Mouse (Mus musculus): Measurements from ENCODE around the gene Ambra1.
A peak's percentile ranks its signal among the peaks of the same experiment; 100 is the strongest.
"Not testable (repeated sequence)": the region's sequence is repeated elsewhere in the genome, so short reads cannot be mapped to it uniquely, and the experiment has no call there.

Ambra1 gene

DNA sequence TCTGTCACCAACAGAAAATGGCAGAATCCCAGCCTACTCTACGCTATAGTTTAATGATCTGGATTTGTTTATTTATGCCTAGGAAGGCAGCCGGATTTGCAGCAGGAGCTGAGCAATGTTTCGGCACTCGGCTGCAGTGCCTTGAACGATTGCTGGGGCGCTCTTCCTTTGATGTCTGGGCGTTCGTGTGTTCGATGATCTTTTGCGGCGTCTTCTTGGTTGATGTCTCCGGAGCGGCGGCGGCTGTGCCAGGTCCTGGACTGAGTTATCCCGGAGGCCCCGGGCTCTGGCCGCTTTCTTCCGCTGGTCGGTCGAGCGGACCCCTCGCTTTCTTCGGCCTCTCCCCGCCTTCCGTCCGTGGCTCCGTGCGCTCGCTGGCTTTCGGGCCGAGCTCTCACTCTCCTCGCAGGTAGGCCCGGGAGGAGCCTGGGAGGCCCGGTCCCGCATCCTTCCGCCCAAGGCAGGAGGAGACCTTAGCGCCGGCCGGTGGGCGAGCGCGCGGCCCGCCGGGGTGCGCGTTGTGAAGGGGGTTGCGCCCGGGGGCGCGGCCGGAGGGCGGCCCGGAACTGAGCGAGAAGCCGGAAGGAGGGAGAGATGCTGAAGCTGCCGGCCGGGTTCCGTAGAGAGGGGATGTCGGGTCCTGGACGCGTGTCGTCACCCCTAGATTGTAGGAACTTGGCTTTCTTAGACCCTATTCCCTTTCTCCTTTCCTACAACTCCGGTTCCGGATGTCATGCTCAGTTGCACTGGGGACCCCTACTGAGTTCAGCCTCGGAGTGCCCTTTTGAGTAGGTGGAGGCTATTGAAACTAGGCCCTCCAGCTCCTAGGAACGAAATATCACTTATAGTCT lies at the start of gene Ambra1:
TSS of gene Ambra1 (plus strand) at position 164 of the 851 bp plus-strand sequence.
- peak; percentile 89 for DNase-seq

GRCm38 (mm10) chr2:91682850-91683249 lies 47.1 kb upstream of the Ambra1 start:
- DNase-seq = peak; percentile 70

DNA sequence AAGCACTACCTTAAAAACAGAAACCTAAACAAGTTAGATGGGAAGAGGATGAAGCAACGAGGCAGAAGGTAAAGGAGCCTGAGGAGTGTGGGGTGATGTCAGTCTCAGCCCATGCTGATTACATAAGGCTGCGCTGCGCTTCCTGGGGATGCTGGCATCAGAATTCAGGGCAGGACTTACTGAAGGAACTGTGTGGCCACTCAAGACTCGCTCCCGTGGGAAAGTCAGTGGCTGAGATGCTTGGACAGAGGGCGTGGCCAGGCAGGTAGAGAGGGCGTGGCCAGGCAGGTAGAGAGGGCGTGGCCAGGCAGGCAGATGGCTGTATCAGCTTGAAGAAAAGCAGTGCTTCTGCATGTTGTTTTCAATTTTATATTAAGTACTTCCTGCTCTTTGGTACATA lies 46.0 kb upstream of the Ambra1 start:
- no peak for DNase-seq

DNA sequence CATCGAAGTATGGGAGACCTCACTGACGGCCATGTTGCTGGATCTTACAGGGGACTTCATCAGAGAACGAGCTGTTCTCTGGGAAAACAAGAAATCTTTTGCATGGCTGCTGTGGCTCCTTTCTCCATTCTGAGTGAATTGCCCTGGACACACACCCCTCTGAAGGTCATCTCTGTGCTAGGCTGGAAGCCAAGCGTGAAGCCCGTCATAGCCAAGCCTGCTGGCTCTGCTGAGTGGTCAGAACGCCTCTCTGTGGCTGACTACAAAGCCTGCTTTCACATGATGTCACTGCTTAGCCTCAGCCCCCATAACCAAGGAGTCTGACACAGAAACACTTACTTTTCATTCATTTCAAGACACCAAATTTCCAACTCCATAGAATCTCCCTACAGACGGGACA lies 40.5 kb upstream of the Ambra1 start:
- DNase-seq = no peak

GRCm38 (mm10) chr2:91695436-91696224 lies 34.3 kb upstream of the Ambra1 start:
- DNase-seq = no peak

DNA sequence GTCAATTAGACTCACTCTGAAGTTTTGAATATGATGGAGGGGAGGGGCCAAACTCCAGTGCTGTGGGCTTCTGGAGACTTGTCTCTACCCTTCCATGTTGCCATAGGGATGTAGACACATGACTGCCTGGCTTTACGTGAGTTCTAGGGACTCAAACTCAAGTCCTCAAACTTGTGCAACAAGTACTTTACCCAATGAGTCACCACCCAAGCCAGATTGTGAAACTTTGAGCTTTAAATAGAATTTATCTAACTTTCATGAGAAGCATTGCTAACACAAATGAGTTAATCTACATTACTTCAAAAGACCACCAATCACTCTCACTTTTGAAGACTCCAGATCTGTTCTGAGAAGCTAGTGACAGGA lies 33.7 kb upstream of the Ambra1 start:
- DNase-seq = no peak

- no peak for DNase-seq
These were observed 30.7 kb upstream of the Ambra1 start for GRCm38 (mm10) chr2:91699225-91699624.

GRCm38 (mm10) chr2:91701366-91701765 lies 28.6 kb upstream of the Ambra1 start:
- no peak for DNase-seq

DNA sequence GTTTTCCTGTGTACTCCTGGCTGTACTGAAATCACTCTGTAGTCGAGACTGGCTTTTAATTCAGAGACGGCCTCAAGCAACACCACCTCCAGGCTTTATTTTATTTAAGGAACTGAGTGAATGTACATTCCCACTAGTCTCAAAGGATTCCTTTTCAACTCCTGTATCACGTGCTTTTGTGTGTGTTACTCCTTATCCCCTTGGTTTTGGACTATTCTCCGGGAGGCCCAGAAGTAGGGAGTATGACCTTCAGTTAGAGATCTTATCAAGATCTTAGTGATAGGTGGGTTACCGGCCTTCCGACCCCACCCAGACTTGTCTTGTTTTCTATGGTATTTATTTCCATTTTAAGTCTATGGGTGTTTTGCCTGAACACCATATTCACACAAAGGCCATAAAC lies 24.2 kb upstream of the Ambra1 start:
- no peak for DNase-seq

DNA sequence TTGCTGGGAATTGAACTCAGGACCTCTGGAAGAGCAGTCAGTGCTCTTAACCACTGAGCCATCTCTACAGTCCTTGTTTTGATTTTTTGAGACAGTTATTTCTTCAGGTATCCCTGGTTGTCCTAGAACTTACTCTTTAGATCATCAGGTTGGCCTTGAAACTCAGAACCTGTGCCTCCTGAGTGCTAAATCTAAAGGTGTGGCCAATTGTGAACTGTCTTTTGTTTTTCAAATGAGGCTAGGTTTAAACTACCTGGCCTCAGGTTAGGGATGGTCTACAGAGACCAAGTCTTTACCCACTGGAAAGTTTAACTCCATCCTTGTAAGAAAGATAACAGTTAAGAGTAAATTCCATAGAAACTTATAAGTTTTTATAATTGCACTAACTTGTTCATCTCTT lies 23.5 kb upstream of the Ambra1 start:
- DNase-seq = no peak

GRCm38 (mm10) chr2:91708361-91708760 lies 21.6 kb upstream of the Ambra1 start:
- no peak for DNase-seq

DNA sequence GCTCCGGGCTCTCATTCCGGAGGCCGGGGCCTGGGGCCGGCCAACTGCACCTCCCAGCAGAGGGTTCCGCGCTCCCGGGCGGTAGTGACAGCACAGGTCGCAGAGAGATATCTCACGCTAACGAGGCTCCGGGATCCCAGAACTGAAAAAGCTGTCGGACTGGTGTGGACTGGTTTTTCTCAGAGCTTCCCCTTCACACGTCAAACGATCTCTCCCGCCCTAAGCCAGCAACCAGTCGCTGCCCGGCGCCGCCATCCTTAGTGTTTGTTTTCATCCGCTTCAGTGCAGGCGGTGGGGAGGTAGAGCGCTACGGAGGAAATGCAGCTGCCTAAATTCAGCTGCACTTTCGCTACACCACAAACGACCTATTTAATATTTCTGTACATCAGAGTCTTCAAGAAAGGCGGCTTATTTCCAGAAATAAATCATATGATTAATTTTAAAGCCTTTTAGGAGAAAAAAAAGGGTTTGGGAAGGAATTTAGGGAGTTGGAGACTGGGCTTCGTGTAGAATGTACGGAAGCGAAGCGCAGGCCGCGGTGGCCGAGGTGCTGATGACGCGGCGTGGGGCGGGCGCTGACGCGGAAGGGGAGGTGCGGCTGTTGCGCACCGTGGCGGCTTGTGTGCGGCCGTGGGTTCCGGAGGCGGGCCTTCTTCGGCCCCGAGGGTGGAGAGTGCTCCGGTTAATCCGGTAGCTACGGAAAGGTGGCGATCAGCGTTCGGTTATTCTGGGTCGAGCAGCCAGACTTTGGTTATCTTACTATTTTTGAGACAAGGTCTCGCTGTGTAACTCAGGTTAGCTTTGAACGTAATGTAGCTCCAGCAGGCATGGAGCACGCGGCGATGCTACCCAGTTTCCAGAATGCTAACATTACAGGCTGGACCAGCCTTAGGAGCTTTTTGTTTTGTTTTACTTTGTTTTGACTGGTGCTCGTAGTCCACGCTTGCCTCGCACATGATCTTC lies 19.4 kb upstream of the Ambra1 start, which contains the start of the genes Atg13 and Harbi1:
TSS of gene Atg13 (minus strand) at position 305 of the 963 bp plus-strand sequence.
TSS of gene Harbi1 (plus strand) at position 581 of the 963 bp plus-strand sequence.
- peak; percentile 96 for DNase-seq

GRCm38 (mm10) chr2:91711256-91711925 lies 18.5 kb upstream of the Ambra1 start:
- no peak for DNase-seq

- no peak for DNase-seq
These were observed 15.0 kb upstream of the Ambra1 start for GRCm38 (mm10) chr2:91714921-91715320.

- DNase-seq = peak; percentile 21
These were observed 11.7 kb upstream of the Ambra1 start for GRCm38 (mm10) chr2:91718276-91718675.

DNA sequence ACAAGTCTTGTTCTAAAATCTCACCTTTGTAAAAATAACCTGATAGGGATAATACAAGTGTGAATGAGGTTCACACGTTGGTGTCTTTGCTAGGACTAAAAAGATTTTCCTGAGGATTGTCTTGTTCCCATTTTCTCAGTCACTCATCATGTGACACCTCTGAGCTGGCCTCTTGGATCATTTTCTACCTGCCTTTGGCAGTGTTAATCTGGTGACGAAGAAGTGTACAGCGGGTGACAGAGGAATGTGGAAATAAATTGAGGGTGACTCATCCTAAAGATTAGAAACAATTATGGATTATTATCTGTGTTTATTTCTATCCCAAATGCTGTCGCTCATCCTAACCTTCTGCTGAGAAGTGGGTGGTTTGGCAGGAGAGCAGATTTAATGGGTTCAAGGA lies 6.6 kb upstream of the Ambra1 start:
- no peak for DNase-seq

GRCm38 (mm10) chr2:91723951-91724350 lies 6.0 kb upstream of the Ambra1 start:
- no peak for DNase-seq

DNA sequence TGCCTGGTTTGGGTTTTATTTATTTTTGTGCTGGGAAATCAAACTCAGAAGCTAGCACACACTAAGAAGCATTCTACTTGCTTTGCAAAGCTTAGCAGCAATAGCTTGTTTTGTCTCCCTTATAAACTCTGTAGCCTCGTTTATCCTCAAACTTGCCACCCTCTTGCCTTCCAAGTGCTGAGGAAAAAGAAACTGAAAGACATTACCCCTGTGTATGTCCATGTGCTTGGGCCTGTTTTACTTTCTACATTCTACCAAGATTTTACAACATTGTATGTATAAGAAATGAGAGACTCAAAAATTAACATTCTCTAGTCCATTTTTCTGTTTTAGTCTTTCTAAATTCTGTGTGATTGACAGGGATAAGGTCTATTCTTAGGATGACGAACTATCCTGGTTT lies 5.2 kb upstream of the Ambra1 start:
- DNase-seq = no peak

GRCm38 (mm10) chr2:91725476-91725875 lies 4.5 kb upstream of the Ambra1 start:
- not testable (repeated sequence) for DNase-seq

DNA sequence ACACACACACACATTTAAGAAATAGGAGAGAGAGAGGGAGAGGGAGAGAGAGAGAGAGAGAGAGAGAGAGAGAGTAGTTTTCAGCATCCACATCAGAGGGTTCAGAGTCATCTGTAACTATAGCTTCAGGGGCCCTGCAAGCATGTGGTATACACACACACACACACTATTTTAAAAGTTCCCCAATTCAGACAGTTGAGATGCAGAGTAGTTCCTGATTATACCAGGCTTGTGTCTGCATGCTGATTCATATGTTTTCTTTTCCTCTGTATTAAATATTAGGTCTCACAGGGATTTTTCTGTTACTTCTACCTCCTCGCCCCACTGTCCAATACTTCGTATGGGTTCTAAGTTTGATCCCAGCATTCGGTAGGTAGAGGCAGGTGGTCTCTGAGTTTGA lies 2.9 kb upstream of the Ambra1 start:
- DNase-seq = no peak

- peak; percentile 11 for DNase-seq
These were observed 363 bp upstream of the Ambra1 start for GRCm38 (mm10) chr2:91729571-91729970.

GRCm38 (mm10) chr2:91735221-91735620 lies 5.3 kb downstream of the Ambra1 start:
- no peak for DNase-seq
